Mouse (Mus musculus) embryonic facial prominence, embryonic 14.5 days (tissue): Measurements from ENCODE around the gene Dusp22. TPM values are rescaled to one million over a fixed set of nuclear protein-coding genes. Genes with fewer than 3 reads are reported as not detected.

Experiments used
- ATAC-seq: fragments of 200-750 bp; cut with Nextera tagmentation; 2 replicates; pipeline ENCODE4 v1.8.0; 2017; ENCODE audit warnings: low read depth, moderate number of reproducible peaks, moderate TSS enrichment
- DNase-seq: peaks from one replicate; pipeline ENCODE4 v3.0.0-alpha.2; 2015; ENCODE audit warnings: low spot score
- H3K27ac ChIP-seq: fragments of 300-500 bp; sonication (generic); replicated peaks from 2 replicates; pipeline ENCODE4 v1.5.1; 2014; ENCODE audit warnings: low read depth, mild to moderate bottlenecking, low read length, moderate library complexity
- H3K27me3 ChIP-seq: fragments of 300-500 bp; sonication (generic); replicated peaks from 2 replicates; pipeline ENCODE4 v1.6.1; 2014; ENCODE audit warnings: low read length; ENCODE audit not compliant: control insufficient read depth, insufficient read depth
- H3K36me3 ChIP-seq: fragments of 300-500 bp; sonication (generic); 2 replicates; pipeline ENCODE4 v1.6.1; 2014; ENCODE audit warnings: low read length, mixed read lengths; ENCODE audit not compliant: control insufficient read depth, insufficient read depth
- H3K4me1 ChIP-seq: fragments of 300-500 bp; sonication (generic); 2 replicates; pipeline ENCODE4 v1.6.1; 2014; ENCODE audit warnings: antibody characterized with exemption, low read length; ENCODE audit not compliant: control insufficient read depth, insufficient read depth
- H3K4me2 ChIP-seq: fragments of 300-500 bp; sonication (generic); 2 replicates; pipeline ENCODE4 v1.6.1; 2014; ENCODE audit warnings: low read depth, mild to moderate bottlenecking, low read length, moderate library complexity, mixed read lengths
- H3K4me3 ChIP-seq: fragments of 300-500 bp; sonication (generic); 2 replicates; pipeline ENCODE4 v1.5.1; 2014; ENCODE audit warnings: low read depth, mild to moderate bottlenecking, low read length
- H3K9ac ChIP-seq: fragments of 300-500 bp; sonication (generic); 2 replicates; pipeline ENCODE4 v1.6.1; 2014; ENCODE audit warnings: low read depth, mild to moderate bottlenecking, low read length, moderate library complexity, mixed read lengths
- H3K9me3 ChIP-seq: fragments of 300-500 bp; sonication (generic); 2 replicates; pipeline ENCODE4 v1.6.1; 2016; ENCODE audit warnings: low read length; ENCODE audit not compliant: control insufficient read depth
- WGBS: fragments of 180-500 bp; shearing (Covaris S2); extraction: QIAGEN DNeasy Blood & Tissue Kit; methylation state at CpG from one replicate; pipeline ENCODE4 v1.1.7; 2014; 5-methylcytosine and 5-hydroxymethylcytosine counted together
- polyA plus RNA-seq: library from polyadenylated mRNA; unstranded; fragments of >200 nt; fragmentation: Nextera tagmentation; extraction: Ambion mirVana; gene quantifications from 2 replicates; pipeline ENCODE4 v1.2.1, GENCODE M21; 2014

Gene Dusp22
- polyA plus RNA-seq, 1 experiment from 2014 or later: 35.8 TPM

DNA sequence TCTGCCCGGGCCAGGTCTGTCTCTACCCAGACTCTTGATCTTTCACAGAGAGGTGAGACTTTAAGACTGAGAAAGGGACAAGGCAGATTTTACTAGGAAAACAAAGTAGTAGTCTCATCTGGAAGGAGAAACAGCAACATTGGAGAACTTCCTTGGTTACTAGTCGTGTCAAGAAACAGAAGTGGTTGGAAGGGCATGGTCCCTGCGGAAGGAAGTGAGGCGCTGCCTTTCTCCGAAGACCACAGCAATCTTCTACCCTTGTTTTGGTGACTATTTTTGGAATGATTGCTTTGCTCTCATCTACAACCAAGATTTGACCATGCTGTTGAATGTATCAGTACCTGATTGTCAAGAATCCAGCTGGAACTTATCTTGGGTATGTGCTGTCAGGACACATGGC, 38.1 kb downstream of the Dusp22 start:
- H3K27me3 ChIP-seq: no peaks in the 10 kb centered on the region
- ATAC-seq (no peak), DNase-seq (no peak)
- no peak overlapping the region for H3K27ac ChIP-seq
- H3K36me3 ChIP-seq: peaks cover 7% of the 10 kb centered on the region; the same call in 1 of the 2 replicates
- no peak overlapping the region for H3K4me3 ChIP-seq
- 91% methylated on average over 5 of the region's 5 CpGs for WGBS
- no peak overlapping the region for H3K9ac ChIP-seq
- no peaks in the 10 kb centered on the region for H3K9me3 ChIP-seq
- no peak overlapping the region for H3K4me2 ChIP-seq
- no peaks in the 10 kb centered on the region for H3K4me1 ChIP-seq

DNA sequence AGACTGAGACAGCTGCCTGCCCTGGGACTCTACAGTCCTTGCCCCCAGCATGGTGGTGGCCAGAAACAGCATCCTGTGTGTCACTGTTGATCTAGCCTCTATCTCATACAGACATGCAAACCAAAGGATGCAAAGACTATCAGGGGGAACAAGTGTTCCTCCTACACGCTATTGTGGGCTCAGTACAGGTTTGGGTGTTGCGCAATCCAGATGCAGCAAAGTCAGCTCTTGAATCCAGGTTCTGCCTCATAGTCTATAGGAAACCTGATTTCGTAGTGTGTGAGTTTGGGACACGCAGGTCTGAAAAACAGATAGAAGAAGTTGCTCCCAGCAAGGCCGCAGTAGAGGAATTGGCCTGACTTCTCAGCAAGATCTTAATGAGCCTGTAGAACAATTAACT, 42.9 kb downstream of the Dusp22 start:
- Histone ChIP-seq H3K4me3 (no peak overlapping the region), H3K27me3 (no peaks in the 10 kb centered on the region), H3K9ac (no peak overlapping the region), H3K4me1 (no peaks in the 10 kb centered on the region), H3K9me3 (no peaks in the 10 kb centered on the region), H3K27ac (no peak overlapping the region), H3K4me2 (no peak overlapping the region), H3K36me3 (no peaks in the 10 kb centered on the region)
- WGBS: 96% methylated on average over 5 of the region's 5 CpGs
- no peak for ATAC-seq
- no peak for DNase-seq

DNA sequence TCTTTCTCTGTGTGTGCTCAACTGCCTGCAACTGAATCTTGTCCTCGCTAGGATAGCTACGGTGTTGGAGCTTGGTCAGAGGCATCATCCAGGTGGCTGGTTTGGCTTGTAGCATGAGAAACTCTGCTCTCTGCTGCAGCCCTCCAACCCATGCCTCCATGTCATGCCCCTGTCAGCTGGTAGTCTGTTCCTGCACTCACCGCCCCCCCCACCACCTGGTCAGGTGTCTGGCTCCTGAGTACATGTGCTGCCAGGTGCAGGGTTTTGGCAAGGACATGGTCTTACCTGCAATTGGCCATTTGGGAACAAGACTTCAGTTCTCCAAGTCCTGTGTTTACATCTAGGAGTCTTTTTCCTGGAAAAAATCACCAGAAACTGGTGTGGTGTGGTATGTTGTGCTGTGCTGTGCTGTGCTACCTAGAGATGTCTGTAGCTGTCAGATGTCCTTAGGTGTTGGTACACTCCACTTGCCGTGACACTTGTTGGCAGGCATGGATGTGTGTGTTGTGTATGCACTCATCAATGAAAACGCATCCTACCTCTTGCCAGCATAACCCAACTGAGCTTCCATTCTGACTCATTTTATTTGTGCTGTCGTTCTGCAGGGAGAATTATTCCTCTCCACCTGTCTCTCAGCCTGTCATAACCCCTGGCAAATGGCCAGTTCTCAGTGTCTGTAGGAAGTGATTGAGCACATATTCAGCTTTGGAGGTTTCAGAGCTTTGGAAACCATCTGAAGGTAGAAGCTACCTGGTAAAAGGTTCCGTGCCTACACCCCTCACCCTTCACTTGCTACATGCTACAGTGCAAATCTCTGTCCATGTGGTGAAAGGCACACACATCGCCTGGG, 44.7 kb downstream of the Dusp22 start:
- Histone ChIP-seq H3K4me1 (no peaks in the 10 kb centered on the region), H3K4me2 (no peak overlapping the region), H3K36me3 (0 out of 2 replicates have a peak, but pooled peaks cover 9% of the 10 kb centered on the region), H3K27ac (no peak overlapping the region), H3K4me3 (no peak overlapping the region), H3K27me3 (no peaks in the 10 kb centered on the region), H3K9me3 (no peaks in the 10 kb centered on the region), H3K9ac (no peak overlapping the region)
- WGBS: 84% methylated on average over 8 of the region's 8 CpGs
- DNase-seq: no peak
- no peak for ATAC-seq

DNA sequence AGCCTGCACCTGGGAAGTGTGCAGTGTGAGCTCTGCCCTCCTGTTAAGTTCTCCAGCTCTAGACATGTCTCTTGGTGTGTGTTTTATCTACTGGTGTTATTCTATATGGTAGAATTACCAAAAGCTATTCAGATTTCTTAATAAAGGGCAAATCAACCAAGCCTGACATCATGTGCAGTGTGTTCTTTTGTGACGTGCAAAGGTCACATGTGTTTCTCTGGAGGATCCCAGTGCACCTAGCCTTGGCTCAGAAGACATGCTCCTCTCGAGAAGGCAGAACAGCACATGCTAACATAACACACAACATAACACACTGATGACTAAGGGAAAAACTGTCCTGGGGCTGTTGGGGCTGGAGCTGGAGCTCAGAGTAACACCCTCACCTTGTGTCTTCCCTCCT, 51.3 kb downstream of the Dusp22 start:
- ATAC-seq (no peak), DNase-seq (no peak)
- H3K4me1 ChIP-seq: no peaks in the 10 kb centered on the region
- no peak overlapping the region for H3K9ac ChIP-seq
- H3K9me3 ChIP-seq: no peaks in the 10 kb centered on the region
- no peak overlapping the region for H3K4me3 ChIP-seq
- 0 out of 2 replicates have a peak, but pooled peaks cover 9% of the 10 kb centered on the region for H3K36me3 ChIP-seq
- no peak overlapping the region for H3K27ac ChIP-seq
- WGBS: 60% methylated on average over 2 of the region's 2 CpGs
- no peak overlapping the region for H3K4me2 ChIP-seq
- H3K27me3 ChIP-seq: no peaks in the 10 kb centered on the region

DNA sequence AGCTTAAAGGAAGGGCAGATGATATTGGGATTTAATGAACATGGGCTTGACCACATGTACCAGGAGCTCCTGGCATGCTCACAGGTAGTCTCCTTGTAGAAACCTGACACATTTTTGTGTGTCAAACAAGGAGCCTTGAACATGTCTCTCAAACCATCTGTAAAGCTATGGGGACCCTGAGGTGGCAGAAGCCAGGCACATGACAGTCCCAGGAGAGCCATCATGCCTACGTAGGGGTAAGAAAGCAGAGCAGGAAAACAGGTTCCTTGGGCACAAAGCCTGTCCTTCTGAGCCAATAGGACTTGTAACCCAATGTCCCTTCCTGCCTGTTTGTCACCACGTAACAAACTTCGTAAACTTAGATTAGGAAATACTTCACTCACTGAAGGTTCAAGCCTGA, 51.9 kb downstream of the Dusp22 start:
- H3K36me3 ChIP-seq: 0 out of 2 replicates have a peak, but pooled peaks cover 9% of the 10 kb centered on the region
- no peaks in the 10 kb centered on the region for H3K27me3 ChIP-seq
- no peak for DNase-seq
- H3K4me3 ChIP-seq: no peak overlapping the region
- H3K9me3 ChIP-seq: no peaks in the 10 kb centered on the region
- ATAC-seq: no peak
- no peak overlapping the region for H3K9ac ChIP-seq
- no peaks in the 10 kb centered on the region for H3K4me1 ChIP-seq
- H3K27ac ChIP-seq: no peak overlapping the region
- WGBS: 97% methylated on average over 3 of the region's 3 CpGs
- H3K4me2 ChIP-seq: no peak overlapping the region

DNA sequence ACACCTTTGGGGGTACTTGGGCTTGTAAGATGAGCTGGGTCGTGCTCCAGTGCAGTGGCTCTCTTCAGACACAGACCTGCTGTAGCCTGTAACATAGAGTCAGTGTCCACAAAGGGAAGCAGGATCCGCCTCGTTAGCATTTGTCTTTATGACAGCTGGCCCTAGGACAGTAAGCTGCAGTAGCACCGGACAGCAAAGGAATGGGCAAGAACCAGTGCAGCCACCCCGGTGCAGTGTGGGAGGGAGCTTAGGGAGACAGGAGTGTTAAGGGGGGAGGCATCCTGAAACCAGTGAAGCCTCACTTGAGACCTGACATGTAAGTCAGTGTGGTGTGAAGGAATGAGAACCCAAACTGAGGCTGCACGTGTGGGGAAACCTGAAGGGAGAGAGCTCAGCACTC, 52.5 kb downstream of the Dusp22 start:
- Histone ChIP-seq H3K4me2 (no peak overlapping the region), H3K9me3 (no peaks in the 10 kb centered on the region), H3K4me3 (no peak overlapping the region), H3K4me1 (no peaks in the 10 kb centered on the region), H3K27me3 (no peaks in the 10 kb centered on the region), H3K27ac (no peak overlapping the region), H3K36me3 (0 out of 2 replicates have a peak, but pooled peaks cover 9% of the 10 kb centered on the region), H3K9ac (no peak overlapping the region)
- WGBS: 79% methylated on average over 6 of the region's 6 CpGs
- ATAC-seq (no peak), DNase-seq (no peak)

DNA sequence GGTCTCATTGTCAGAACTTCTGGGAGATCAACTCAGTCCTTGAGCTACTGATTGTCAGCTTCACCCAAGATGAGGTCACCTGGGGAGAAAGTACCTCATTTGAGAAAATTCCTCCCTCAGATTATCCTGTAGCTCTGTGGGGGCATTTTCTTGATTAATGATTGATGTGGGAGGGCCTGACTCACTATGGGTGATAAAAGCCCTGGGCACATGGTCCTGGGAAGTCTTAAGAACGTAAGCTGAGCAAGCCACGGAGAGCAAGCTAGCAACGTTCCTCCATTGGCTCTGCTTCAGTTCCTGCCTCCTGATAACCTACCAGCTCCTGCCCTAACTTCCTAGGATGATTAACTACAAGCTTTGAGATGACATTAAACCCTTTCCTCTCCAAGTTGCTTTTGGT, 53.8 kb downstream of the Dusp22 start:
- ATAC-seq (no peak), DNase-seq (no peak)
- H3K9ac ChIP-seq: no peak overlapping the region
- 0 out of 2 replicates have a peak, but pooled peaks cover 8% of the 10 kb centered on the region for H3K36me3 ChIP-seq
- no peak overlapping the region for H3K4me3 ChIP-seq
- H3K27me3 ChIP-seq: no peaks in the 10 kb centered on the region
- WGBS: 70% methylated on average over 3 of the region's 3 CpGs
- no peak overlapping the region for H3K27ac ChIP-seq
- H3K4me1 ChIP-seq: no peaks in the 10 kb centered on the region
- H3K9me3 ChIP-seq: no peaks in the 10 kb centered on the region
- H3K4me2 ChIP-seq: no peak overlapping the region

DNA sequence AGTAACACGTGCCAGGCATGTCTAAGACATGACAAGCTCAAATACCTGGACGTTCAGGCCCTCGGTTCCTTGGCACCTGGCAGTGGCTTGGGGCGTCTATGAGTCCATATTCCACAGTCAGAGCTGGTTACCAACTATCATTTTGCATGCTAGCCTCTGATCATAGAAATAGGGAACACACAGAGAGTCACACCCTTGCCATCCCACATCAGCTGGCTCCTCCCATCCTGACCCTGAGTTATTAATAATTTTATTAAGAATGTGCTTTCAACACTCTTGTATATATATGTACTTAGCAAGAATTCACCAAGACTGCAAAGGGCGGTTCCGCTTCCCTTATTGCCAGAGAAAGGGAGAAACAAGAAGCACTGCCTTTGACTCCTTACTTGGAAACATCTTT, 54.8 kb downstream of the Dusp22 start:
- no peak for ATAC-seq
- Histone ChIP-seq H3K4me1 (no peaks in the 10 kb centered on the region), H3K9ac (no peak overlapping the region), H3K9me3 (no peaks in the 10 kb centered on the region), H3K4me3 (no peak overlapping the region), H3K4me2 (no peak overlapping the region), H3K36me3 (no peaks in the 10 kb centered on the region), H3K27ac (no peak overlapping the region), H3K27me3 (no peaks in the 10 kb centered on the region)
- WGBS: 78% methylated on average over 6 of the region's 6 CpGs
- no peak for DNase-seq

DNA sequence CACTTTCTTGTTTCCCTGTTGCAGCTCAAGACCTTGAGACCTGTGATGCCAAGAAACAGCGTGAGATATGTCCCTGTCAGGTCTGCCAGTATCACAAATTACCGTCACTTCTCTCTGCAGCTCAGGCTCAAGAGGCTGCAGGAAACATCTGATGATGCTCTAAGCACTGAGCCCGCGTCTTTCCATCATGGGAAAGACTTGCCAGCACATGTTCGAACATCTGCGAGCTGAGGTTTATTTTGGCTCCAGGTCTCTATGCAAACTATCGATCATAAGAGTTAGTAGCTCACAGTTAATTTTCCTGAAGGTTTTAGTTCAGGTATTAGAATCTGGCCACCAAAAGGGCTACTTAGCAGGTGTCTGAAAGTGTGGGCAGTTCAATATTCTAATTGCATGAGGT, 55.3 kb downstream of the Dusp22 start:
- Histone ChIP-seq H3K9ac (no peak overlapping the region), H3K36me3 (no peaks in the 10 kb centered on the region), H3K4me1 (no peaks in the 10 kb centered on the region), H3K27ac (no peak overlapping the region), H3K4me3 (no peak overlapping the region), H3K27me3 (no peaks in the 10 kb centered on the region), H3K4me2 (no peak overlapping the region), H3K9me3 (no peaks in the 10 kb centered on the region)
- DNase-seq (no peak), ATAC-seq (no peak)
- WGBS: 72% methylated on average over 7 of the region's 7 CpGs
